Mouse (Mus musculus): ENCODE data around the gene Gnb4. TPM values are rescaled to one million over a fixed set of nuclear protein-coding genes. Genes with fewer than 3 reads are reported as not detected.
A peak's percentile ranks its signal among the peaks of the same experiment; 100 is the strongest.

Gnb4 gene
- total and polyA plus RNA-seq, 2 experiments: 1.9 to 2.3 TPM

DNA sequence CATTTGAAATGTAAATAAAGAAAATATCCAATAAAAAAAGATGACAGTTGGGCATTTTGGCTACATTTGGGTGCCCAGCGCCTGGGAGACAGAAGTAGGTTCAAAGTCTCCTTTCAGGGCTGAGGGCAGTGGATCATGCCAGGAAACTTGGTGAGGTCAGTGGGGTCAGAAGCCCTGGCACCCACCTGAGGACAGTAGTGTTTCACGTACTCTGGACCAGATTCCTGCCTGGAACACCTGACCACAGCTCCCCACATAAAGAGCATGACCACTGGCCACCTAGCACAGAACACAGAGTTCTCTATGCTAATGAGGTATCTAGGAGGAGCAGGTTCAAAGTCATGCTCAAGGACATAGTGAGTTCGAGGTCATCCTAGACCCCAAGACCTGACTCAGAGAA is 41.2 kb downstream of the Gnb4 start:
- Histone ChIP-seq H3K27me3 (ENCODE audit: control insufficient read depth, insufficient read depth, low read length) (no peaks in the 10 kb centered on the region), H3K27ac (replicated peaks; ENCODE audit: insufficient read depth, low read depth, low read length) (peak overlapping the region; percentile 71), H3K4me3 (ENCODE audit: insufficient read depth, low read depth, low read length) (no peak overlapping the region), H3K36me3 (ENCODE audit: control insufficient read depth, insufficient read depth, low read length) (peaks cover 36% of the 10 kb centered on the region), H3K79me2 (ENCODE audit: control insufficient read depth, insufficient read depth, low read length) (no peaks in the 10 kb centered on the region), H3K9ac (ENCODE audit: low read depth, low read length) (no peak overlapping the region), H3K4me1 (ENCODE audit: control insufficient read depth, insufficient read depth, low read length) (peaks cover 20% of the 10 kb centered on the region)
- WGBS: 28% methylated on average over 3 of the region's 3 CpGs
- peak; percentile 97 for DNase-seq (ENCODE audit: extremely low read depth, low read depth, low spot score)
- no peak for TF ChIP-seq POLR2A (IDR thresholded peaks at IDR 0.05; ENCODE audit: extremely low read depth, insufficient read depth, low read length)
- no peak for TF ChIP-seq CTCF (IDR thresholded peaks at IDR 0.05; ENCODE audit: low read depth, low read length)

DNA sequence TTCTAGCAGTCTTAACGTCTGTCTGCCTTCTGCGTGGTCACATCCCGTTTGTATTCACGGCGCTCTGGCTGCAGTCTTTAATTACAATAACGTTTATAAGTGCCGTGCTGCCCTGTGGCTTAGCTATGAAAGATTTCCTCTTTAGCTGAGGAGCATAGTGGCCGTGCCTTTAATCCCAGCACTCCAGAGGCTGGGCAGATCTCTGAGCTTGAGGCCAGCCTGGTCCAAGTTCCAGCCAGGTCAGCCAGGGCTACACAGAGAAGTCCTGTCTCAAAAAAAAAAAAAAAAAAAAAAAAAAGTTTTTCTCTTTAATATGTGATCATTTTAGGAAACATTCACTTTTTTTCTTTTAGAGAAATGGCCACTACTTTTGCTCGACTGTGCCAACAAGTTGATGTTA is 42.5 kb downstream of the Gnb4 start:
- H3K4me1 ChIP-seq (ENCODE audit: control insufficient read depth, insufficient read depth, low read length): peaks cover 19% of the 10 kb centered on the region
- H3K36me3 ChIP-seq (ENCODE audit: control insufficient read depth, insufficient read depth, low read length): peaks cover 43% of the 10 kb centered on the region
- 76% methylated on average over 9 of the region's 9 CpGs for WGBS
- no peaks in the 10 kb centered on the region for H3K79me2 ChIP-seq (ENCODE audit: control insufficient read depth, insufficient read depth, low read length)
- TF ChIP-seq POLR2A (IDR thresholded peaks at IDR 0.05; ENCODE audit: extremely low read depth, insufficient read depth, low read length) (no peak), CTCF (IDR thresholded peaks at IDR 0.05; ENCODE audit: low read depth, low read length) (no peak)
- H3K4me3 ChIP-seq (ENCODE audit: insufficient read depth, low read depth, low read length): no peak overlapping the region
- no peaks in the 10 kb centered on the region for H3K27me3 ChIP-seq (ENCODE audit: control insufficient read depth, insufficient read depth, low read length)
- no peak overlapping the region for H3K9ac ChIP-seq (ENCODE audit: low read depth, low read length)
- peak; percentile 64 for DNase-seq (ENCODE audit: extremely low read depth, low read depth, low spot score)
- peak overlapping the region; percentile 57 for H3K27ac ChIP-seq (replicated peaks; ENCODE audit: insufficient read depth, low read depth, low read length)

DNA sequence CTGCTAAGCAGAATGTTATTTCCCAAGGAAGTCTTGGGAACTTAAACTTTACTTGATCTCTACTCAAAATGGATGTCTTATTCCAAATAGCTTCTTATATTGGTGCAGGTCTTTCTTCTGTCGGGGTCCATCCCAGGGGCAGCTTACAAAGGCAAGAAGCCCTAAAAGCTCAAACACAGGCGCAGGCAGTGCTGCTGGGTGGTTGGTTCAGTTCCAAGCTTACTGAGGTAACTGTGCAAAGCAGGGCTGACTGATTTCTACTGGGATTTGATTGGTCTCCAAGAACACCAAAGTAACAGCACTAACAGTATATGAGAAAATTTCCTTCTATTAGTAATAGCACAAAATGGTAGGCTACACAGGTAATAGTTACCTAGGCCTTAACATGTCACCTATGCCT is 43.3 kb downstream of the Gnb4 start:
- peaks cover 19% of the 10 kb centered on the region for H3K4me1 ChIP-seq (ENCODE audit: control insufficient read depth, insufficient read depth, low read length)
- H3K9ac ChIP-seq (ENCODE audit: low read depth, low read length): no peak overlapping the region
- DNase-seq (ENCODE audit: extremely low read depth, low read depth, low spot score): peak; percentile 51
- H3K79me2 ChIP-seq (ENCODE audit: control insufficient read depth, insufficient read depth, low read length): no peaks in the 10 kb centered on the region
- H3K4me3 ChIP-seq (ENCODE audit: insufficient read depth, low read depth, low read length): no peak overlapping the region
- peak overlapping the region; percentile 30; the same call in 1 of the 2 replicates for H3K27ac ChIP-seq (replicated peaks; ENCODE audit: insufficient read depth, low read depth, low read length)
- no peaks in the 10 kb centered on the region for H3K27me3 ChIP-seq (ENCODE audit: control insufficient read depth, insufficient read depth, low read length)
- no peak for TF ChIP-seq CTCF (IDR thresholded peaks at IDR 0.05; ENCODE audit: low read depth, low read length)
- TF ChIP-seq POLR2A (IDR thresholded peaks at IDR 0.05; ENCODE audit: extremely low read depth, insufficient read depth, low read length): no peak
- peaks cover 50% of the 10 kb centered on the region for H3K36me3 ChIP-seq (ENCODE audit: control insufficient read depth, insufficient read depth, low read length)
- 64% methylated on average over 2 of the region's 2 CpGs for WGBS

DNA sequence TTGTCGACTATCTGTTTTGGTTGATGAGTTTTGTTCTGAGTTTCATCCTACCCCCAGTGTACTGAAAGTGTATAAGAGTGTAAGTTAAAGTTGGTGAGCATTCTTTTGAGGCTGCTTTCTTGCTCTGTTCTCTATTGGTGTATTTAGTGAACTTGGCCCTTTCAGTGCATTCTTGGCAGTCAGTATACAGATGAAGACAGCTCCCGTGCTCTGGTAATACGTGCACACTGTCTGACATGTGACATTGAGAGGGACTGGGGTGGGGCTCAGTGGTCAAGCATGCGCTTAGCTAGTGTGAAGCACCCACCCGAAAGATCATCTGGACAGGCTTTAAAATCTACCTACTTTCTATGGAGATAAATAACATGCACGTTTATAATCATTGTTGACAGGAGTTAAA is 53.0 kb downstream of the Gnb4 start:
- no peak overlapping the region for H3K9ac ChIP-seq (ENCODE audit: low read depth, low read length)
- peak; percentile 72 for DNase-seq (ENCODE audit: extremely low read depth, low read depth, low spot score)
- H3K36me3 ChIP-seq (ENCODE audit: control insufficient read depth, insufficient read depth, low read length): peaks cover 49% of the 10 kb centered on the region
- no peaks in the 10 kb centered on the region for H3K27me3 ChIP-seq (ENCODE audit: control insufficient read depth, insufficient read depth, low read length)
- WGBS: 52% methylated on average over 6 of the region's 6 CpGs
- TF ChIP-seq POLR2A (IDR thresholded peaks at IDR 0.05; ENCODE audit: extremely low read depth, insufficient read depth, low read length) (no peak), CTCF (IDR thresholded peaks at IDR 0.05; ENCODE audit: low read depth, low read length) (no peak)
- H3K4me3 ChIP-seq (ENCODE audit: insufficient read depth, low read depth, low read length): no peak overlapping the region
- H3K27ac ChIP-seq (replicated peaks; ENCODE audit: insufficient read depth, low read depth, low read length): peak overlapping the region; percentile 27
- H3K79me2 ChIP-seq (ENCODE audit: control insufficient read depth, insufficient read depth, low read length): no peaks in the 10 kb centered on the region
- peaks cover 12% of the 10 kb centered on the region for H3K4me1 ChIP-seq (ENCODE audit: control insufficient read depth, insufficient read depth, low read length)

DNA sequence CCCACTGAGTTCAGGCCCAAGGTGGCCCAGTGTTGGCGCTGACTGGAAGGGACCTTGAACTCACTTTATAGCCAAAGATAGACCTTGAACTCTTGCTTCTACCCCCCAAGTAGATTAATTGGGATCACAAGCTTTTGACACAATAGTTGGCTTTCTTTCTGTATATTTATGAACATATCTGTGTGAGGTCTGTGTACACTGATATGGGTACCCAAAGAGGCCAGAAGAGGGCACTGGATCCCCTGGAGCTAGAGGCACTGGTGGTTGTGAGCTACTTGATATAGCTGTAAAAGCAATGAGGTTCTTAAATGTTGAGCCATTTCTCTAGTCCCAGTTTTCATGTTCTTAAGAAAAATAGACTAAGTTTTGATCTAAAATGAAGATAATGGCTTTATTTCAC is 63.3 kb downstream of the Gnb4 start:
- Histone ChIP-seq H3K4me3 (ENCODE audit: insufficient read depth, low read depth, low read length) (no peak overlapping the region), H3K4me1 (ENCODE audit: control insufficient read depth, insufficient read depth, low read length) (no peaks in the 10 kb centered on the region), H3K9ac (ENCODE audit: low read depth, low read length) (no peak overlapping the region), H3K27ac (replicated peaks; ENCODE audit: insufficient read depth, low read depth, low read length) (no peak overlapping the region), H3K79me2 (ENCODE audit: control insufficient read depth, insufficient read depth, low read length) (no peaks in the 10 kb centered on the region), H3K27me3 (ENCODE audit: control insufficient read depth, insufficient read depth, low read length) (no peaks in the 10 kb centered on the region), H3K36me3 (ENCODE audit: control insufficient read depth, insufficient read depth, low read length) (peaks cover 41% of the 10 kb centered on the region)
- TF ChIP-seq POLR2A (IDR thresholded peaks at IDR 0.05; ENCODE audit: extremely low read depth, insufficient read depth, low read length) (no peak), CTCF (IDR thresholded peaks at IDR 0.05; ENCODE audit: low read depth, low read length) (peak; percentile 42; the same call in 1 of the 2 replicates)
- no peak for DNase-seq (ENCODE audit: extremely low read depth, low read depth, low spot score)
- WGBS: 91% methylated on average over 1 of the region's 1 CpGs

DNA sequence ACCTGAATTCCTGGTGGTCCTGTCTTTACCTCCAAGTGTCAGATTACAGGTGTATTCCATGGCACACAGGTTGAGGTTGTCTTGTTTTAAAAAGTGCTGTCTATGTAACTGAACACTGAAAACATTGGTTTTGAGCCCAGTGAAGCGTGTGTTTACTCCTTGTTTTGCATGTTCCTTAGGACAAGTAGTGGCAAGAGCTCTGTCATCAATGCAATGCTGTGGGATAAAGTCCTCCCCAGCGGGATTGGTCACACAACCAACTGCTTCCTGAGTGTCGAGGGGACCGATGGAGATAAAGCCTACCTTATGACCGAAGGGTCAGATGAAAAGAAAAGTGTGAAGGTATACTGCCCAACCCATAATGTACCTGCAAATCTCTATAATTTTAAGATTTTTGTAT is 78.3 kb downstream of the Gnb4 start:
- TF ChIP-seq POLR2A (IDR thresholded peaks at IDR 0.05; ENCODE audit: extremely low read depth, insufficient read depth, low read length) (no peak), CTCF (IDR thresholded peaks at IDR 0.05; ENCODE audit: low read depth, low read length) (no peak)
- Histone ChIP-seq H3K79me2 (ENCODE audit: control insufficient read depth, insufficient read depth, low read length) (peaks cover 3% of the 10 kb centered on the region; the same call in 1 of the 2 replicates), H3K27ac (replicated peaks; ENCODE audit: insufficient read depth, low read depth, low read length) (no peak overlapping the region), H3K4me1 (ENCODE audit: control insufficient read depth, insufficient read depth, low read length) (peaks cover 4% of the 10 kb centered on the region; the same call in 1 of the 2 replicates), H3K27me3 (ENCODE audit: control insufficient read depth, insufficient read depth, low read length) (no peaks in the 10 kb centered on the region), H3K4me3 (ENCODE audit: insufficient read depth, low read depth, low read length) (no peak overlapping the region), H3K9ac (ENCODE audit: low read depth, low read length) (no peak overlapping the region), H3K36me3 (ENCODE audit: control insufficient read depth, insufficient read depth, low read length) (peaks cover 52% of the 10 kb centered on the region)
- WGBS: 86% methylated on average over 5 of the region's 5 CpGs
- DNase-seq (ENCODE audit: extremely low read depth, low read depth, low spot score): no peak

Measured in liver, adult 2 months (tissue).